Mouse (Mus musculus): ENCODE results near the gene Kcnj1. TPM values are rescaled to one million over a fixed set of nuclear protein-coding genes. Genes with fewer than 3 reads are reported as not detected.

Kcnj1 gene
- polyA plus RNA-seq, 2 experiments, result not detected

- Histone ChIP-seq H3K4me1 (replicated peaks; ENCODE audit: control insufficient read depth in 2 of 2, insufficient read depth in 2 of 2, low read length in 1 of 2) (peaks cover 0 to 21% of the 10 kb centered on the region in 2 experiments; a peak in 3 of 4 replicates), H3K36me3 (replicated peaks; ENCODE audit: control insufficient read depth, insufficient read depth, low read depth) (no peaks in the 10 kb centered on the region), H3K4me2 (ENCODE audit: low read depth) (peak overlapping the region; percentile 13; the same call in 1 of the 2 replicates), H3K27ac (peak overlapping the region; percentile 37; the same call in 1 of the 2 replicates), H3K9me3 (ENCODE audit: control insufficient read depth, low read length) (no peaks in the 10 kb centered on the region), H3K27me3 (ENCODE audit: control insufficient read depth, insufficient read depth, low read length) (no peaks in the 10 kb centered on the region), H3K9ac (replicated peaks) (no peak overlapping the region), H3K4me3 (ENCODE audit: insufficient read depth in 1 of 2, low read depth in 2 of 2, low read length in 2 of 2) (no peak overlapping the region)
- TF ChIP-seq EP300 (IDR thresholded peaks at IDR 0.05; ENCODE audit: low read depth) (0 out of 2 replicates have a peak, but pooled peaks have one; percentile 39), CTCF (IDR thresholded peaks at IDR 0.05; ENCODE audit: low read depth) (no peak)
- WGBS (ENCODE audit: insufficient replicate concordance), result 7% methylated on average over 5 of the region's 5 CpGs
- peak; percentile 81 for ATAC-seq (ENCODE audit: insufficient read depth)
- DNase-seq (ENCODE audit: low read depth in 3 of 3, low spot score in 3 of 3), result peak; percentile 25 to 30 (median 26)
These were observed 28.4 kb downstream of the Kcnj1 start for GRCm38 (mm10) chr9:32400662-32401161.

GRCm38 (mm10) chr9:32405191-32405925 lies 33.1 kb downstream of the Kcnj1 start:
- peaks cover 23% of the 10 kb centered on the region for H3K27me3 ChIP-seq (ENCODE audit: control insufficient read depth, insufficient read depth, low read length)
- peaks cover 0 to 12% of the 10 kb centered on the region in 2 experiments; a peak in 3 of 4 replicates for H3K4me1 ChIP-seq (replicated peaks; ENCODE audit: control insufficient read depth in 2 of 2, insufficient read depth in 2 of 2, low read length in 1 of 2)
- peak in 1 of 3 experiments; percentile 31 for DNase-seq (ENCODE audit: low read depth in 3 of 3, low spot score in 3 of 3)
- no peak for TF ChIP-seq EP300 (IDR thresholded peaks at IDR 0.05; ENCODE audit: low read depth)
- peak; percentile 74 for TF ChIP-seq CTCF (IDR thresholded peaks at IDR 0.05; ENCODE audit: low read depth)
- no peak for ATAC-seq (ENCODE audit: insufficient read depth)
- H3K27ac ChIP-seq, result no peak overlapping the region
- no peak overlapping the region for H3K4me2 ChIP-seq (ENCODE audit: low read depth)
- no peak overlapping the region for H3K4me3 ChIP-seq (ENCODE audit: insufficient read depth in 1 of 2, low read depth in 2 of 2, low read length in 2 of 2)
- H3K9ac ChIP-seq (replicated peaks), result no peak overlapping the region
- no peaks in the 10 kb centered on the region for H3K36me3 ChIP-seq (replicated peaks; ENCODE audit: control insufficient read depth, insufficient read depth, low read depth)
- no peaks in the 10 kb centered on the region for H3K9me3 ChIP-seq (ENCODE audit: control insufficient read depth, low read length)
- 34% methylated on average over 11 of the region's 11 CpGs for WGBS (ENCODE audit: insufficient replicate concordance)

- Histone ChIP-seq H3K9ac (replicated peaks) (no peak overlapping the region), H3K4me3 (ENCODE audit: insufficient read depth in 1 of 2, low read depth in 2 of 2, low read length in 2 of 2) (peak overlapping the region; percentile 5 to 48; a peak in 2 of 4 replicates), H3K4me1 (replicated peaks; ENCODE audit: control insufficient read depth in 2 of 2, insufficient read depth in 2 of 2, low read length in 1 of 2) (peaks cover 0 to 2% of the 10 kb centered on the region in 2 experiments; a peak in 1 of 4 replicates), H3K27ac (no peak overlapping the region), H3K9me3 (ENCODE audit: control insufficient read depth, low read length) (no peaks in the 10 kb centered on the region), H3K36me3 (replicated peaks; ENCODE audit: control insufficient read depth, insufficient read depth, low read depth) (no peaks in the 10 kb centered on the region), H3K27me3 (ENCODE audit: control insufficient read depth, insufficient read depth, low read length) (peaks cover 23% of the 10 kb centered on the region), H3K4me2 (ENCODE audit: low read depth) (peak overlapping the region; percentile 61)
- no peak for ATAC-seq (ENCODE audit: insufficient read depth)
- TF ChIP-seq EP300 (IDR thresholded peaks at IDR 0.05; ENCODE audit: low read depth), result no peak
- no peak for TF ChIP-seq CTCF (IDR thresholded peaks at IDR 0.05; ENCODE audit: low read depth)
- DNase-seq (ENCODE audit: low read depth in 3 of 3, low spot score in 3 of 3), result no peak
- WGBS (ENCODE audit: insufficient replicate concordance), result 22% methylated on average over 8 of the region's 8 CpGs
These were observed 36.4 kb downstream of the Kcnj1 start for GRCm38 (mm10) chr9:32408730-32409059.

GRCm38 (mm10) chr9:32409060-32409961 lies 37.0 kb downstream of the Kcnj1 start:
- peaks cover 0 to 3% of the 10 kb centered on the region in 2 experiments; a peak in 1 of 4 replicates for H3K4me1 ChIP-seq (replicated peaks; ENCODE audit: control insufficient read depth in 2 of 2, insufficient read depth in 2 of 2, low read length in 1 of 2)
- no peak for TF ChIP-seq CTCF (IDR thresholded peaks at IDR 0.05; ENCODE audit: low read depth)
- no peak for TF ChIP-seq EP300 (IDR thresholded peaks at IDR 0.05; ENCODE audit: low read depth)
- H3K27me3 ChIP-seq (ENCODE audit: control insufficient read depth, insufficient read depth, low read length), result peaks cover 23% of the 10 kb centered on the region
- H3K9ac ChIP-seq (replicated peaks), result 0 out of 2 replicates have a peak overlapping the region, but pooled peaks have one; percentile 23
- H3K4me2 ChIP-seq (ENCODE audit: low read depth), result peak overlapping the region; percentile 61
- H3K36me3 ChIP-seq (replicated peaks; ENCODE audit: control insufficient read depth, insufficient read depth, low read depth), result no peaks in the 10 kb centered on the region
- ATAC-seq (ENCODE audit: insufficient read depth) (0 out of 2 replicates have a peak, but pooled peaks have one; percentile 23), DNase-seq (ENCODE audit: low read depth in 3 of 3, low spot score in 3 of 3) (no peak)
- H3K4me3 ChIP-seq (ENCODE audit: insufficient read depth in 1 of 2, low read depth in 2 of 2, low read length in 2 of 2), result peak overlapping the region; percentile 5 to 48; a peak in 3 of 4 replicates
- no peak overlapping the region for H3K27ac ChIP-seq
- no peaks in the 10 kb centered on the region for H3K9me3 ChIP-seq (ENCODE audit: control insufficient read depth, low read length)
- WGBS (ENCODE audit: insufficient replicate concordance), result 3% methylated on average over 47 of the region's 47 CpGs

Data from liver, embryonic 14.5 days (tissue).